Mouse (Mus musculus) kidney, embryonic 16.5 days (tissue): ENCODE data around the gene Il24. TPM values are rescaled to one million over a fixed set of nuclear protein-coding genes. Genes with fewer than 3 reads are reported as not detected.

Source experiments
- ATAC-seq: fragments of 200-750 bp; cut with Nextera tagmentation; 2 replicates; pipeline ENCODE4 v1.8.0; 2017; ENCODE audit warnings: moderate TSS enrichment; ENCODE audit not compliant: low FRiP score, low TSS enrichment
- H3K27ac ChIP-seq: fragments of 300-500 bp; sonication (generic); 2 replicates; pipeline ENCODE4 v1.5.1; 2014; ENCODE audit warnings: low read length
- H3K27me3 ChIP-seq: fragments of 300-500 bp; sonication (generic); 2 replicates; pipeline ENCODE4 v1.6.1; 2014; ENCODE audit warnings: low read length, control low read depth, mixed read lengths; ENCODE audit not compliant: insufficient read depth
- H3K36me3 ChIP-seq: fragments of 300-500 bp; sonication (generic); 2 replicates; pipeline ENCODE4 v1.6.1; 2014; ENCODE audit warnings: low read length, control low read depth, mixed read lengths; ENCODE audit not compliant: insufficient read depth
- H3K4me1 ChIP-seq: fragments of 300-500 bp; sonication (generic); 2 replicates; pipeline ENCODE4 v1.6.1; 2014; ENCODE audit warnings: low read length, control low read depth, mixed read lengths; ENCODE audit not compliant: insufficient read depth
- H3K4me2 ChIP-seq: fragments of 300-500 bp; sonication (generic); replicated peaks from 2 replicates; pipeline ENCODE4 v1.6.1; 2014; ENCODE audit warnings: low read depth, low read length
- H3K4me3 ChIP-seq: fragments of 300-500 bp; sonication (generic); 2 replicates; pipeline ENCODE4 v1.5.1; 2014; ENCODE audit warnings: mild to moderate bottlenecking, low read length
- H3K9ac ChIP-seq: fragments of 300-500 bp; sonication (generic); replicated peaks from 2 replicates; pipeline ENCODE4 v1.6.1; 2014; ENCODE audit warnings: low read length
- H3K9me3 ChIP-seq: fragments of 300-500 bp; sonication (generic); 2 replicates; pipeline ENCODE4 v1.6.1; 2016; ENCODE audit warnings: low read length, control low read depth
- WGBS: fragments of 180-500 bp; shearing (Covaris S2); extraction: QIAGEN DNeasy Blood & Tissue Kit; methylation state at CpG from one replicate; pipeline ENCODE4 v1.1.7; 2014; 5-methylcytosine and 5-hydroxymethylcytosine counted together
- polyA plus RNA-seq: library from polyadenylated mRNA; unstranded; fragments of >200 nt; fragmentation: Nextera tagmentation; extraction: Ambion mirVana; gene quantifications from 2 replicates; pipeline ENCODE4 v1.2.1, GENCODE M21; 2015

Il24 gene
- polyA plus RNA-seq, 1 experiment from 2014 or later: not detected

GRCm38 (mm10) chr1:130879927-130880326 lies 7.3 kb downstream of the Il24 start:
- H3K27ac ChIP-seq: no peak overlapping the region
- H3K4me2 ChIP-seq: no peak overlapping the region
- H3K36me3 ChIP-seq: no peaks in the 10 kb centered on the region
- H3K4me1 ChIP-seq: 0 out of 2 replicates have a peak, but pooled peaks cover 2% of the 10 kb centered on the region
- no peak overlapping the region for H3K9ac ChIP-seq
- 94% methylated on average over 7 of the region's 7 CpGs for WGBS
- ATAC-seq: no peak
- no peak overlapping the region for H3K4me3 ChIP-seq
- H3K9me3 ChIP-seq: no peaks in the 10 kb centered on the region
- H3K27me3 ChIP-seq: peaks cover 29% of the 10 kb centered on the region

DNA sequence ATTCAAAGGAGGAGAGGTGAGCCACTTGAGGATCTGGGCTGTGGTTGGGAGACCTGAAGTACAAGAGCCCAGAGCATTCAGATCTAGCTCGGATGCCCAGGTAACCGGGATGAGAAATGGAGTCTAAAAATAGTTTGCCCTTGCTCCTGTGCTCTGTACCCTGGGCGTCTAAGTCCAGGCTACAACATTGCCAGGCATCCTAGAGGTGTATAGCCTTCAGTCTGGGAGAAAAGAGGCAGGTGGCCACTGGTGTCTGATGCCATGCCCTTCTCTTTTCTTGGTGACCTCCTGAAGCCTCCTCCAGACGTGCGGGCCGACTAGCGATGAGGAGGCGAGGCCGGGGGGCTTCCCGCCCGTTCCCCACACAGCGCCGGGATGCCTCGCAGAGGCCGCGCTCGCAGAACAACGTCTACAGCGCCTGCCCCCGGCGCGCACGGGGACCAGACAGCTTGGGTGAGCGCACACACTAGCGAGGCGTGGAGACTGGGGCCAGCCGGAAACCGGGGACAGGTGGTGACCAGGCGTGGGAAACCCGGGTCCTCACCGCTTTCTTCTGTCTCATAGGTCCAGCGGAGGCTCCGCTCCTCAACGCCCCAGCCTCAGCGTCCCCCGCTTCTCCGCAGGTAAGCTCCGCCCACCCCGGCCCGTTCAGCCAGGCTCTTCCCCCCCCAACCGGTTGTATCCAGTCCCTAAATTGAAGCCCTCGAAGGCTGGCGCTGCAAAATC lies 9.2 kb downstream of the Il24 start:
- Histone ChIP-seq H3K4me3 (peak overlapping the region; percentile 47), H3K9ac (peak overlapping the region; percentile 40; the same call in 1 of the 2 replicates), H3K36me3 (no peaks in the 10 kb centered on the region), H3K27me3 (peaks cover 29% of the 10 kb centered on the region), H3K27ac (no peak overlapping the region), H3K4me2 (peak overlapping the region; percentile 70), H3K4me1 (0 out of 2 replicates have a peak, but pooled peaks cover 2% of the 10 kb centered on the region), H3K9me3 (no peaks in the 10 kb centered on the region)
- peak; percentile 62 for ATAC-seq
- WGBS: 3% methylated on average over 37 of the region's 43 CpGs

DNA sequence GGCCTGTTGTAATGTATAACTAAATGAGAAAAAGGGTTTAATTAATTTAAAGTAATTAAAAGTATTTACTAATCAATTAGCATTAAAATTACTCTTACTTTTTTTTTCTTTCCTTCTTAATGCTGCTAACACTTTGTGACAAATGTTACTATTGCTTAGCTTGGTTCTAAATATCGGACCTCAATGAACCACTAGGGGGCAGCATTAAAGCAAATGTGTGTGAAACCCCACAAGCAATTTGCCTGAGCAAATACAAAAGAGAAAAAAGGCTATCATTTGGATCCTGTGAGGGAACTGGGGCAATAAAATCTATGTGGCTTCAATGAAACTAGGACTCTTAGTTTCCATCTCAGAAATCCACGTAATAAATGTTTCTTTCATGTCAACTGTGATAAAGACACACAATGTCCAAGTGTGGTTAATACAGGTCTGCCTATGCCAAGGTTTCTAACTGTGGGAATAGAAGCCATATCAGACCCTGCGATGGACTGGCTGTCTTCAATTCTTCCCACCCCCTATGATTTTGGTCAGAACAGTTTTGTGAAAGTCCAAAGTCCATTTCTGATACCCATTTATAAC lies 10.2 kb downstream of the Il24 start:
- Histone ChIP-seq H3K27me3 (peaks cover 29% of the 10 kb centered on the region), H3K4me1 (0 out of 2 replicates have a peak, but pooled peaks cover 2% of the 10 kb centered on the region)
- WGBS: 24% methylated on average over 3 of the region's 3 CpGs

DNA sequence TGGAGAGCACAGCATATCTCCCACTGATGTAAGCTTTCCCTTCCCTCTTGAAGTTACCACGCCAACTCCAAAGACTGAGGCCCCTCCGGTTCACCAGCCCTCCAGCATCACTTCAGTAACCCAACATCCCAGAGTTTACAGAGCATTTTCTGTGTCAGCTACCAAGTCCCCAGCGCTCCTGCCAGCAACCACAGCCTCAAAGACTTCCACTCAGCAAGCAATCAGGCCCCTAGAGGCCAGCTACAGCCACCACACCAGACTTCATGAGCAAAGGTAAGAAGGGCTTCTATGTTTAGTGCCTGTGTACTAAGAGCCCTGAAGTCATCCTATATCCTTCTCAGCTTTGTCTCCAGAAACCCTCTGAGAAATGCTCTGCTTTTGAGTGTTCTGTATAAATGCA lies 11.3 kb downstream of the Il24 start:
- Histone ChIP-seq H3K9me3 (no peaks in the 10 kb centered on the region), H3K4me1 (0 out of 2 replicates have a peak, but pooled peaks cover 2% of the 10 kb centered on the region), H3K9ac (no peak overlapping the region), H3K4me2 (no peak overlapping the region), H3K36me3 (no peaks in the 10 kb centered on the region), H3K27me3 (peaks cover 29% of the 10 kb centered on the region), H3K4me3 (no peak overlapping the region), H3K27ac (no peak overlapping the region)
- WGBS: 82% methylated on average over 3 of the region's 3 CpGs
- ATAC-seq: no peak

More for the DNA sequence above, 10.2 kb downstream of the Il24 start:
- no peak overlapping the region for H3K27ac ChIP-seq
- no peak overlapping the region for H3K9ac ChIP-seq
- no peaks in the 10 kb centered on the region for H3K36me3 ChIP-seq
- no peak overlapping the region for H3K4me2 ChIP-seq
- H3K9me3 ChIP-seq: no peaks in the 10 kb centered on the region
- no peak overlapping the region for H3K4me3 ChIP-seq
- ATAC-seq: no peak

GRCm38 (mm10) chr1:130875139-130875538 lies 12.1 kb downstream of the Il24 start:
- Histone ChIP-seq H3K4me2 (no peak overlapping the region), H3K4me3 (no peak overlapping the region), H3K27ac (no peak overlapping the region), H3K4me1 (0 out of 2 replicates have a peak, but pooled peaks cover 2% of the 10 kb centered on the region), H3K9me3 (no peaks in the 10 kb centered on the region), H3K27me3 (peaks cover 25% of the 10 kb centered on the region), H3K9ac (no peak overlapping the region), H3K36me3 (no peaks in the 10 kb centered on the region)
- WGBS: 39% methylated on average over 3 of the region's 3 CpGs
- peak; percentile 47; the same call in 1 of the 2 replicates for ATAC-seq

DNA sequence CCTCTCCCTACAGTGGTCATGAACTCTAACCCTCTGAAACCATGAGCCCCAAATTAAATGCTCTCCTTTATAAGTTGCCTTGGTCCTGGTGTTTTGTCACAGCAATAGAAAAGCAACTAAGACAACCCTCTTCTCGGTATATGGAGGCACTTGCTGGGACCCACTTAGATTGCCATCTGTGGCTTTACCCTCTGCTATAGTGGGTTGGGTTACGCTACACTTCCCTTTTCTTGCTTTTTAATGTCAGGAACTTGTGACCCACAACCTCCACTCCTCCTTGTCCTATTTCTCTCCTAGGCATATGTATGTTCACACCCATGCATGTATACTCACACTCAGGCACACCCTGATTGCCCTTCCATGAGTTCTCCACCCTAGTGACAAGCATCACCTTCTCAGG lies 14.3 kb downstream of the Il24 start:
- Histone ChIP-seq H3K9me3 (no peaks in the 10 kb centered on the region), H3K4me2 (no peak overlapping the region), H3K27ac (no peak overlapping the region), H3K4me3 (no peak overlapping the region), H3K4me1 (no peaks in the 10 kb centered on the region), H3K9ac (no peak overlapping the region), H3K27me3 (peaks cover 8% of the 10 kb centered on the region), H3K36me3 (no peaks in the 10 kb centered on the region)
- WGBS: 92% methylated on average over 2 of the region's 2 CpGs
- ATAC-seq: no peak

DNA sequence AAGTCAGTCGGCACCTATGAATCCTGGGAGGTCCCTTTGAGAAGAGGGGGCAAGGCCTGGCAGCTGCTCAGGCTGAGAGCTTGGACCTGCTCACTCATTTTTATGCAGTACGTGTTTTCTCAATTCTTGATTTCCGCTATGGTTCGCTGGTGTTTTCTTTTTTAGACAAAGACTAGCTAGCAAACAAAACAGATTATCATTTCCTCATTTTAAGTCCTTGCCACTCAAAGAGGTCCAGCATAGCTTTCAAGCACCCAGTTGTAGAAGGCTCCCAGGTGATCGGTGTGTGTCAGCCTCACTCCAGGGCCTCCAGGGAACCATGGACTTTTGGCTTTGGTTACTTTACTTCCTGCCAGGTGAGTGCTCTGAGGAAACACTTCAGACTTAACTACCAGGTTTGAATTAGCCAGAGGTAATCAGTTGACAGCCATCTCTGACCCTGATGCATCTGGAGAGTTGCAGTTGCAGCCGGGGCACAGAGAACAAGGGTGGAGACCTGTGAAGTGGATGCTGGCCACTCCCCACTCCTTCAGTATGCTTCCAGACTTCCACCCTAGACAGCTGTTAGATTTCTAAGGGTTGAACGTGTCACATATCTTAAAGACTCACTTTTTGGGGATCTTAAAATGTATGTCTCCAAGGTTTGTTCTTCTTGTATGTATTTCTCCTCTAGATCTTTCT lies 21.6 kb downstream of the Il24 start, which contains the start of gene Fcmr:
TSS of gene Fcmr (plus strand) at position 129 of the 681 bp plus-strand sequence.
- no peaks in the 10 kb centered on the region for H3K9me3 ChIP-seq
- no peaks in the 10 kb centered on the region for H3K27me3 ChIP-seq
- H3K4me1 ChIP-seq: no peaks in the 10 kb centered on the region
- no peak for ATAC-seq
- WGBS: 71% methylated on average over 7 of the region's 7 CpGs
- H3K9ac ChIP-seq: no peak within 1 kb of the TSS
- H3K27ac ChIP-seq: no peak within 1 kb of the TSS
- no peak within 1 kb of the TSS for H3K4me3 ChIP-seq
- no peaks in the 10 kb centered on the region for H3K36me3 ChIP-seq
- no peak within 1 kb of the TSS for H3K4me2 ChIP-seq

DNA sequence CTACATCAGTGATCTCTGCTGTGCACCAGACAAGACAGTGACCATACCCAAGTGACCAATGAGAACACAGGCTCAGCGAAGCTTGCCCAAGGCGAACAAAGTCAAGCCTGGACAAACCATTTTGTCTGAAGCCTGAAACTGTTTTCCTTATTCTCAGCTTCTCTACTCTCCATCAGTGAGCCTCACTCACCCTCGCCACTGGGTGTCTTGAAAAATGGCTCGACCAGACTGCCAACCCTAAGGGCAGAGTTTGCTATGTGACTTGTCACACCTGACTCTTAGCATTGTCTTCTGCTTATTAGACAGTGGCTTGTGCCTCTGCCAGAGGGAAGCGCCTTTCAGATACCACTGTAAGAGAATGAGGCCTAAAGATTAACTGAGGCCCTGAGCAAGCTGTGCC lies 22.5 kb downstream of the Il24 start:
- H3K27me3 ChIP-seq: no peaks in the 10 kb centered on the region
- no peak overlapping the region for H3K4me2 ChIP-seq
- H3K36me3 ChIP-seq: no peaks in the 10 kb centered on the region
- H3K4me3 ChIP-seq: no peak overlapping the region
- no peaks in the 10 kb centered on the region for H3K4me1 ChIP-seq
- no peaks in the 10 kb centered on the region for H3K9me3 ChIP-seq
- no peak overlapping the region for H3K27ac ChIP-seq
- no peak overlapping the region for H3K9ac ChIP-seq
- ATAC-seq: no peak
- WGBS: 88% methylated on average over 5 of the region's 5 CpGs

- WGBS: 83% methylated on average over 4 of the region's 4 CpGs
- no peaks in the 10 kb centered on the region for H3K4me1 ChIP-seq
- H3K27me3 ChIP-seq: no peaks in the 10 kb centered on the region
- H3K9me3 ChIP-seq: no peaks in the 10 kb centered on the region
- H3K36me3 ChIP-seq: no peaks in the 10 kb centered on the region
- H3K9ac ChIP-seq: no peak overlapping the region
- no peak overlapping the region for H3K27ac ChIP-seq
- no peak overlapping the region for H3K4me3 ChIP-seq
- no peak overlapping the region for H3K4me2 ChIP-seq
- no peak for ATAC-seq
Measured at GRCm38 (mm10) chr1:130864238-130864637, 23.0 kb downstream of the Il24 start.
